Mouse (Mus musculus): ENCODE measurements at regions not wholly inside any gene's neighbourhood (a gene's known extent, or its start where the extent isn't known, plus 50 kb on each side); places are given as distances from the start of the nearest gene placed in this dataset.
A peak's percentile ranks its signal among the peaks of the same experiment; 100 is the strongest.

GRCm38 (mm10) chr6:100144544-100145287 lies 142.6 kb downstream of the Rybp start:
- intact Hi-C loops (cut with DNase I): no loop called here
- DNase-seq (ENCODE audit: extremely low spot score in 1 of 2, low spot score in 2 of 2): no peak

GRCm38 (mm10) chr6:100143586-100144301 lies 143.5 kb downstream of the Rybp start:
- intact Hi-C loops (cut with DNase I): no loop called here
- peak; percentile 81 to 87 for DNase-seq (ENCODE audit: extremely low spot score in 1 of 2, low spot score in 2 of 2)

- intact Hi-C loops (cut with DNase I): no loop called here
- no peak for DNase-seq (ENCODE audit: extremely low spot score in 1 of 2, low spot score in 2 of 2)
Observed at GRCm38 (mm10) chr6:100141225-100141624, 146.1 kb downstream of the Rybp start.

- DNase-seq (ENCODE audit: extremely low spot score in 1 of 2, low spot score in 2 of 2): no peak
- intact Hi-C loops (cut with DNase I): no loop called here
Observed at GRCm38 (mm10) chr6:100140581-100141114, 146.6 kb downstream of the Rybp start.

GRCm38 (mm10) chr6:100139809-100140208 lies 147.5 kb downstream of the Rybp start:
- intact Hi-C loops (cut with DNase I): no loop called here

GRCm38 (mm10) chr6:100138659-100139058 lies 148.6 kb downstream of the Rybp start:
- intact Hi-C loops (cut with DNase I): no loop called here
- DNase-seq (ENCODE audit: extremely low spot score in 1 of 2, low spot score in 2 of 2): no peak

More at GRCm38 (mm10) chr6:100139809-100140208, 147.5 kb downstream of the Rybp start:
- no peak for DNase-seq (ENCODE audit: extremely low spot score in 1 of 2, low spot score in 2 of 2)

GRCm38 (mm10) chr6:100135177-100135576 lies 152.1 kb downstream of the Rybp start:
- DNase-seq (ENCODE audit: extremely low spot score in 1 of 2, low spot score in 2 of 2): no peak
- intact Hi-C loops (cut with DNase I): no loop called here

- no peak for DNase-seq (ENCODE audit: extremely low spot score in 1 of 2, low spot score in 2 of 2)
- intact Hi-C loops (cut with DNase I): no loop called here
Observed at GRCm38 (mm10) chr6:100133970-100134369, 153.3 kb downstream of the Rybp start.

- intact Hi-C loops (cut with DNase I): no loop called here
- no peak for DNase-seq (ENCODE audit: extremely low spot score in 1 of 2, low spot score in 2 of 2)
Observed at GRCm38 (mm10) chr6:100132916-100133600, 154.2 kb downstream of the Rybp start.

GRCm38 (mm10) chr6:100127221-100128143 lies 159.8 kb downstream of the Rybp start:
- intact Hi-C loops (cut with DNase I): loop anchor here (10.0 kb wide), 1 partner anchor 157 kb away; the partner anchor contains the start of gene Rybp
- DNase-seq (ENCODE audit: extremely low spot score in 1 of 2, low spot score in 2 of 2): peak; percentile 87 to 92

GRCm38 (mm10) chr6:100126736-100127135 lies 160.5 kb downstream of the Rybp start:
- intact Hi-C loops (cut with DNase I): loop anchor here (10.0 kb wide), 1 partner anchor 158 kb away; the partner anchor contains the start of gene Rybp
- no peak for DNase-seq (ENCODE audit: extremely low spot score in 1 of 2, low spot score in 2 of 2)

- DNase-seq (ENCODE audit: extremely low spot score in 1 of 2, low spot score in 2 of 2): no peak
- intact Hi-C loops (cut with DNase I): loop anchor here (10.0 kb wide), 1 partner anchor 158 kb away; the partner anchor contains the start of gene Rybp
Observed at GRCm38 (mm10) chr6:100126326-100126725, 161.0 kb downstream of the Rybp start.

GRCm38 (mm10) chr6:100121240-100121639 lies 166.0 kb downstream of the Rybp start:
- no peak for DNase-seq (ENCODE audit: extremely low spot score in 1 of 2, low spot score in 2 of 2)
- intact Hi-C loops (cut with DNase I): loop anchor here (10.0 kb wide), 1 partner anchor 164 kb away; the partner anchor contains the start of gene Rybp

GRCm38 (mm10) chr6:100120017-100120944 lies 167.0 kb downstream of the Rybp start:
- DNase-seq (ENCODE audit: extremely low spot score in 1 of 2, low spot score in 2 of 2): no peak
- intact Hi-C loops (cut with DNase I): loop anchor here (10.0 kb wide), 1 partner anchor 165 kb away; the partner anchor contains the start of gene Rybp

GRCm38 (mm10) chr6:100117084-100117483 lies 170.2 kb downstream of the Rybp start:
- DNase-seq (ENCODE audit: extremely low spot score in 1 of 2, low spot score in 2 of 2): no peak
- intact Hi-C loops (cut with DNase I): no loop called here

GRCm38 (mm10) chr6:100113393-100114137 lies 173.7 kb downstream of the Rybp start:
- intact Hi-C loops (cut with DNase I): no loop called here
- no peak for DNase-seq (ENCODE audit: extremely low spot score in 1 of 2, low spot score in 2 of 2)
